Comparison of ENCODE assay signal across 13 mouse cellular contexts in genomic region chr5:148346543-148346942, GRCm38 (mm10). TPM values are rescaled to one million over a fixed set of nuclear protein-coding genes. Genes with fewer than 3 reads are reported as not detected.
DNase-seq lines count a peak whose midpoint lies in the region; ATAC-seq and TF ChIP-seq lines count a peak whose summit lies in the region.
"Had no signal": no experiment of that assay in that cellular context is flagged by ENCODE, and none has a peak within 500 bp of the region (broad histone marks: within the 10 kb centered on the region; RNA-seq: fewer than 3 reads in every experiment).

No protein-coding gene starts in this region.

- no peak overlapping the region for H3K4me2 ChIP-seq in midbrain, postnatal 0 days (ENCODE audit: low read depth, low read length, poor library complexity, severe bottlenecking)
- no peak overlapping the region for H3K4me2 ChIP-seq in midbrain, embryonic 15.5 days
- H3K4me2 ChIP-seq: embryonic facial prominence, embryonic 12.5 days; limb, embryonic 12.5 days; midbrain, embryonic 11.5 days had no signal

- no peaks in the 10 kb centered on the region for H3K36me3 ChIP-seq in midbrain, postnatal 0 days (ENCODE audit: insufficient read depth, low read length)
- no peaks in the 10 kb centered on the region for H3K36me3 ChIP-seq in midbrain, embryonic 15.5 days (replicated peaks)
- peaks cover 2% of the 10 kb centered on the region; the same call in 1 of the 2 replicates for H3K36me3 ChIP-seq in splenic B cell, adult 2 months (ENCODE audit: control insufficient read depth, insufficient read depth, low read length, poor library complexity, severe bottlenecking)
- H3K36me3 ChIP-seq: embryonic facial prominence, embryonic 12.5 days; limb, embryonic 12.5 days had no signal

- no peaks in the 10 kb centered on the region for H3K27me3 ChIP-seq in midbrain, postnatal 0 days (ENCODE audit: insufficient read depth, low read length)
- no peaks in the 10 kb centered on the region for H3K27me3 ChIP-seq in midbrain, embryonic 15.5 days (replicated peaks)
- H3K27me3 ChIP-seq in splenic B cell, adult 2 months (ENCODE audit: control insufficient read depth, insufficient read depth, low read length, poor library complexity, severe bottlenecking), result no peaks in the 10 kb centered on the region
- H3K27me3 ChIP-seq: embryonic facial prominence, embryonic 12.5 days; limb, embryonic 12.5 days; Patski had no signal

- H3K4me3 ChIP-seq in gastrocnemius, adult 2 months, result no peak overlapping the region
- H3K4me3 ChIP-seq in midbrain, postnatal 0 days (ENCODE audit: low read depth, low read length), result no peak overlapping the region
- no peak overlapping the region for H3K4me3 ChIP-seq in midbrain, embryonic 15.5 days
- H3K4me3 ChIP-seq: embryonic facial prominence, embryonic 12.5 days; limb, embryonic 12.5 days had no signal

- intact Hi-C loops in gastrocnemius, adult 2 months (cut with DNase I), result no loop called here

- peak; percentile 24; the same call in 1 of the 2 replicates for TF ChIP-seq CTCF in gastrocnemius, adult 2 months (IDR thresholded peaks at IDR 0.05)
- peak; percentile 29 for TF ChIP-seq CTCF in midbrain, postnatal 0 days (IDR thresholded peaks at IDR 0.05)

- no peaks in the 10 kb centered on the region for H3K9me3 ChIP-seq in midbrain, postnatal 0 days (ENCODE audit: low read length)
- no peaks in the 10 kb centered on the region for H3K9me3 ChIP-seq in midbrain, embryonic 15.5 days
- H3K9me3 ChIP-seq: embryonic facial prominence, embryonic 12.5 days; limb, embryonic 12.5 days had no signal

- WGBS in midbrain, postnatal 0 days, result 86% methylated on average over 8 of the region's 8 CpGs
- 84% methylated on average over 8 of the region's 8 CpGs for WGBS in midbrain, embryonic 15.5 days

- H3K4me1 ChIP-seq in midbrain, postnatal 0 days (ENCODE audit: insufficient read depth, low read length), result no peaks in the 10 kb centered on the region
- H3K4me1 ChIP-seq in midbrain, embryonic 15.5 days, result peaks cover 10% of the 10 kb centered on the region

- H3K9ac ChIP-seq in midbrain, postnatal 0 days (replicated peaks; ENCODE audit: low read length, poor library complexity, severe bottlenecking), result no peak overlapping the region
- H3K9ac ChIP-seq in midbrain, embryonic 15.5 days, result no peak overlapping the region
- H3K9ac ChIP-seq: embryonic facial prominence, embryonic 12.5 days; limb, embryonic 12.5 days had no signal

- DNase-seq in gastrocnemius, adult 2 months, result no peak
- no peak for DNase-seq in gastrocnemius, postnatal 10 days
- no peak for DNase-seq in midbrain, postnatal 0 days (ENCODE audit: low spot score)
- DNase-seq in ZHBTc4 (ENCODE audit: low read depth, low spot score), result peak; percentile 78
- DNase-seq in splenic B cell, adult 2 months (ENCODE audit: low read depth, low spot score), result peak; percentile 50
- DNase-seq in Muller cell, postnatal 12 days (ENCODE audit: inconsistent ontology term), result no peak
- DNase-seq in urinary bladder, adult 18-20 months (ENCODE audit: low spot score in 2 of 2), result no peak
- DNase-seq: kidney, postnatal 36 days had no signal

- no peak for ATAC-seq in midbrain, postnatal 0 days (ENCODE audit: low FRiP score)
- no peak for ATAC-seq in midbrain, embryonic 15.5 days (replicated peaks)
- ATAC-seq: Patski had no signal

- H3K27ac ChIP-seq in gastrocnemius, adult 2 months, result no peak overlapping the region
- no peak overlapping the region for H3K27ac ChIP-seq in midbrain, postnatal 0 days (ENCODE audit: low read depth, low read length)
- no peak overlapping the region for H3K27ac ChIP-seq in midbrain, embryonic 15.5 days
- H3K27ac ChIP-seq: embryonic facial prominence, embryonic 12.5 days; limb, embryonic 12.5 days had no signal

RNA-seq across cellular contexts. Expression of gene Slc7a1, which starts 53.2 kb away (rescaled TPM):
- total RNA-seq in gastrocnemius, adult 2 months (2021), result 1 to 10 TPM; 2.4 to 3.0 TPM
- 1 to 10 TPM; 8.0 to 9.8 TPM for total RNA-seq in gastrocnemius, postnatal 10 days (2021)
- 49.8 and 73.3 TPM in 2 replicates for total RNA-seq in midbrain, postnatal 0 days (2014; rRNA removed)
- polyA plus RNA-seq in midbrain, postnatal 0 days (2015; fragmentation: Nextera tagmentation; extraction: Ambion mirVana), result 26.2 and 33.8 TPM in 2 replicates
- polyA plus RNA-seq in midbrain, embryonic 15.5 days (2015; fragmentation: Nextera tagmentation; extraction: Ambion mirVana), result 45.2 and 46.4 TPM in 2 replicates

Comparison
In these comparisons a context has a peak if more than half of its experiments do, and no peak if none do; other contexts are left out.
1. DNase-seq: peak in ZHBTc4 (single experiment) and splenic B cell, adult 2 months (single experiment); none in gastrocnemius, adult 2 months (single experiment), gastrocnemius, postnatal 10 days (single experiment), midbrain, postnatal 0 days (single experiment), Muller cell, postnatal 12 days (single experiment) and urinary bladder, adult 18-20 months (0 of 2).